Mouse (Mus musculus) embryonic facial prominence, embryonic 15.5 days (tissue): ENCODE results near the gene Rad50. TPM values are rescaled to one million over a fixed set of nuclear protein-coding genes. Genes with fewer than 3 reads are reported as not detected.
A peak's percentile ranks its signal among the peaks of the same experiment; 100 is the strongest.

ENCODE experiments used
- ATAC-seq: fragments of 200-750 bp; cut with Nextera tagmentation; 2 replicates; pipeline ENCODE4 v1.8.0; 2017; ENCODE audit warnings: low read depth, moderate TSS enrichment; ENCODE audit not compliant: insufficient number of reproducible peaks, low FRiP score, low TSS enrichment
- H3K27ac ChIP-seq: fragments of 300-500 bp; sonication (generic); replicated peaks from 2 replicates; pipeline ENCODE4 v1.5.1; 2015; ENCODE audit warnings: mild to moderate bottlenecking, inconsistent platforms
- H3K27me3 ChIP-seq: fragments of 300-500 bp; sonication (generic); 2 replicates; pipeline ENCODE4 v1.6.1; 2015; ENCODE audit warnings: inconsistent platforms
- H3K36me3 ChIP-seq: fragments of 300-500 bp; sonication (generic); 2 replicates; pipeline ENCODE4 v1.6.1; 2015; ENCODE audit warnings: mild to moderate bottlenecking, inconsistent platforms
- H3K4me1 ChIP-seq: fragments of 300-500 bp; sonication (generic); 2 replicates; pipeline ENCODE4 v1.6.1; 2015; ENCODE audit warnings: inconsistent platforms
- H3K4me2 ChIP-seq: fragments of 300-500 bp; sonication (generic); replicated peaks from 2 replicates; pipeline ENCODE4 v1.6.1; 2015; ENCODE audit warnings: mild to moderate bottlenecking, inconsistent platforms
- H3K4me3 ChIP-seq: fragments of 300-500 bp; sonication (generic); replicated peaks from 2 replicates; pipeline ENCODE4 v1.5.1; 2015; ENCODE audit warnings: mild to moderate bottlenecking, inconsistent platforms
- H3K9ac ChIP-seq: fragments of 300-500 bp; sonication (generic); 2 replicates; pipeline ENCODE4 v1.6.1; 2015; ENCODE audit warnings: inconsistent platforms
- H3K9me3 ChIP-seq: fragments of 300-500 bp; sonication (generic); replicated peaks from 2 replicates; pipeline ENCODE4 v1.6.1; 2016; ENCODE audit warnings: inconsistent platforms
- WGBS: fragments of 180-500 bp; shearing (Covaris S2); methylation state at CpG from one replicate; pipeline ENCODE4 v1.1.7; 2015; 5-methylcytosine and 5-hydroxymethylcytosine counted together
- polyA plus RNA-seq: library from polyadenylated mRNA; unstranded; fragments of >200 nt; fragmentation: Nextera tagmentation; extraction: Ambion mirVana; gene quantifications from 2 replicates; pipeline ENCODE4 v1.2.1, GENCODE M21; 2015

Rad50 gene
- polyA plus RNA-seq, 1 experiment from 2014 or later, result 28.8 TPM

- no peak for ATAC-seq
- Histone ChIP-seq H3K27ac (no peak overlapping the region), H3K4me3 (no peak overlapping the region), H3K27me3 (no peaks in the 10 kb centered on the region), H3K36me3 (peaks cover 48% of the 10 kb centered on the region), H3K9me3 (no peaks in the 10 kb centered on the region), H3K4me1 (no peaks in the 10 kb centered on the region), H3K9ac (no peak overlapping the region), H3K4me2 (no peak overlapping the region)
- WGBS, result 87% methylated on average over 5 of the region's 5 CpGs
These were observed 52.1 kb downstream of the Rad50 start for GRCm38 (mm10) chr11:53655043-53655442.

GRCm38 (mm10) chr11:53652427-53652826, 54.7 kb downstream of the Rad50 start:
- no peaks in the 10 kb centered on the region for H3K4me1 ChIP-seq
- no peak for ATAC-seq
- H3K36me3 ChIP-seq, result peaks cover 54% of the 10 kb centered on the region
- no peaks in the 10 kb centered on the region for H3K9me3 ChIP-seq
- H3K4me2 ChIP-seq, result no peak overlapping the region
- H3K4me3 ChIP-seq, result no peak overlapping the region
- H3K9ac ChIP-seq, result no peak overlapping the region
- WGBS, result 84% methylated on average over 2 of the region's 2 CpGs
- no peak overlapping the region for H3K27ac ChIP-seq
- H3K27me3 ChIP-seq, result no peaks in the 10 kb centered on the region

- Histone ChIP-seq H3K4me1 (no peaks in the 10 kb centered on the region), H3K36me3 (peaks cover 54% of the 10 kb centered on the region), H3K4me3 (no peak overlapping the region), H3K4me2 (no peak overlapping the region), H3K9me3 (no peaks in the 10 kb centered on the region), H3K9ac (no peak overlapping the region), H3K27ac (no peak overlapping the region), H3K27me3 (no peaks in the 10 kb centered on the region)
- WGBS, result 82% methylated on average over 4 of the region's 4 CpGs
- ATAC-seq, result no peak
These were observed 55.7 kb downstream of the Rad50 start for GRCm38 (mm10) chr11:53651441-53651840.

- Histone ChIP-seq H3K36me3 (no peaks in the 10 kb centered on the region), H3K27me3 (no peaks in the 10 kb centered on the region), H3K4me1 (no peaks in the 10 kb centered on the region), H3K9ac (no peak overlapping the region), H3K4me3 (no peak overlapping the region), H3K9me3 (no peaks in the 10 kb centered on the region), H3K4me2 (no peak overlapping the region), H3K27ac (no peak overlapping the region)
- no peak for ATAC-seq
- 68% methylated on average over 5 of the region's 5 CpGs for WGBS
These were observed 63.1 kb downstream of the Rad50 start for GRCm38 (mm10) chr11:53644017-53644416.

GRCm38 (mm10) chr11:53642744-53643279, 64.3 kb downstream of the Rad50 start:
- H3K4me2 ChIP-seq, result no peak overlapping the region
- H3K9ac ChIP-seq, result no peak overlapping the region
- WGBS, result 78% methylated on average over 12 of the region's 12 CpGs
- no peaks in the 10 kb centered on the region for H3K36me3 ChIP-seq
- no peaks in the 10 kb centered on the region for H3K4me1 ChIP-seq
- H3K9me3 ChIP-seq, result no peaks in the 10 kb centered on the region
- no peak for ATAC-seq
- H3K27ac ChIP-seq, result no peak overlapping the region
- H3K27me3 ChIP-seq, result no peaks in the 10 kb centered on the region
- H3K4me3 ChIP-seq, result no peak overlapping the region

- Histone ChIP-seq H3K9ac (no peak overlapping the region), H3K36me3 (no peaks in the 10 kb centered on the region), H3K4me1 (peaks cover 16% of the 10 kb centered on the region), H3K27ac (no peak overlapping the region), H3K9me3 (no peaks in the 10 kb centered on the region), H3K27me3 (peaks cover 4% of the 10 kb centered on the region), H3K4me3 (no peak overlapping the region), H3K4me2 (no peak overlapping the region)
- no peak for ATAC-seq
- 76% methylated on average over 10 of the region's 10 CpGs for WGBS
These were observed 69.3 kb downstream of the Rad50 start for GRCm38 (mm10) chr11:53637803-53638260.

- Histone ChIP-seq H3K4me3 (no peak overlapping the region), H3K9me3 (no peaks in the 10 kb centered on the region), H3K4me1 (peaks cover 16% of the 10 kb centered on the region), H3K27ac (no peak overlapping the region), H3K36me3 (no peaks in the 10 kb centered on the region), H3K27me3 (peaks cover 4% of the 10 kb centered on the region), H3K4me2 (peak overlapping the region; percentile 10; the same call in 1 of the 2 replicates), H3K9ac (no peak overlapping the region)
- 15% methylated on average over 21 of the region's 21 CpGs for WGBS
- no peak for ATAC-seq
These were observed 69.9 kb downstream of the Rad50 start for GRCm38 (mm10) chr11:53637046-53637802.

GRCm38 (mm10) chr11:53636183-53636646, 70.9 kb downstream of the Rad50 start:
- WGBS, result under 1% methylated on average over 40 of the region's 40 CpGs
- Histone ChIP-seq H3K4me3 (peak overlapping the region; percentile 37), H3K9ac (no peak overlapping the region), H3K36me3 (no peaks in the 10 kb centered on the region), H3K4me2 (peak overlapping the region; percentile 67), H3K27me3 (peaks cover 4% of the 10 kb centered on the region), H3K4me1 (peaks cover 16% of the 10 kb centered on the region), H3K9me3 (no peaks in the 10 kb centered on the region), H3K27ac (no peak overlapping the region)
- ATAC-seq, result peak; percentile 16; the same call in 1 of the 2 replicates

- Histone ChIP-seq H3K4me1 (peaks cover 16% of the 10 kb centered on the region), H3K36me3 (no peaks in the 10 kb centered on the region), H3K27ac (no peak overlapping the region), H3K9me3 (no peaks in the 10 kb centered on the region), H3K4me3 (peak overlapping the region; percentile 37), H3K27me3 (peaks cover 4% of the 10 kb centered on the region), H3K9ac (no peak overlapping the region), H3K4me2 (peak overlapping the region; percentile 67)
- no peak for ATAC-seq
- 35% methylated on average over 9 of the region's 9 CpGs for WGBS
These were observed 71.4 kb downstream of the Rad50 start for GRCm38 (mm10) chr11:53635590-53636182.

GRCm38 (mm10) chr11:53634556-53634955, 72.6 kb downstream of the Rad50 start, which contains the start of gene Il13:
Gene Il13 (minus strand): TSS chr11:53634702.
- WGBS, result 92% methylated on average over 8 of the region's 8 CpGs
- Histone ChIP-seq H3K36me3 (no peaks in the 10 kb centered on the region), H3K4me2 (no peak within 1 kb of the TSS), H3K9me3 (no peaks in the 10 kb centered on the region), H3K4me1 (peaks cover 16% of the 10 kb centered on the region), H3K9ac (no peak within 1 kb of the TSS), H3K4me3 (no peak within 1 kb of the TSS), H3K27me3 (peaks cover 4% of the 10 kb centered on the region), H3K27ac (no peak within 1 kb of the TSS)
- ATAC-seq, result no peak

- peaks cover 16% of the 10 kb centered on the region for H3K4me1 ChIP-seq
- ATAC-seq, result no peak
- WGBS, result 86% methylated on average over 7 of the region's 7 CpGs
- no peak overlapping the region for H3K9ac ChIP-seq
- H3K4me2 ChIP-seq, result no peak overlapping the region
- H3K4me3 ChIP-seq, result no peak overlapping the region
- no peaks in the 10 kb centered on the region for H3K9me3 ChIP-seq
- no peaks in the 10 kb centered on the region for H3K36me3 ChIP-seq
- peaks cover 4% of the 10 kb centered on the region for H3K27me3 ChIP-seq
- no peak overlapping the region for H3K27ac ChIP-seq
These were observed 73.5 kb downstream of the Rad50 start for GRCm38 (mm10) chr11:53633644-53634043.
